ENCODE assay signal across 22 mouse cellular contexts in the genomic region with DNA sequence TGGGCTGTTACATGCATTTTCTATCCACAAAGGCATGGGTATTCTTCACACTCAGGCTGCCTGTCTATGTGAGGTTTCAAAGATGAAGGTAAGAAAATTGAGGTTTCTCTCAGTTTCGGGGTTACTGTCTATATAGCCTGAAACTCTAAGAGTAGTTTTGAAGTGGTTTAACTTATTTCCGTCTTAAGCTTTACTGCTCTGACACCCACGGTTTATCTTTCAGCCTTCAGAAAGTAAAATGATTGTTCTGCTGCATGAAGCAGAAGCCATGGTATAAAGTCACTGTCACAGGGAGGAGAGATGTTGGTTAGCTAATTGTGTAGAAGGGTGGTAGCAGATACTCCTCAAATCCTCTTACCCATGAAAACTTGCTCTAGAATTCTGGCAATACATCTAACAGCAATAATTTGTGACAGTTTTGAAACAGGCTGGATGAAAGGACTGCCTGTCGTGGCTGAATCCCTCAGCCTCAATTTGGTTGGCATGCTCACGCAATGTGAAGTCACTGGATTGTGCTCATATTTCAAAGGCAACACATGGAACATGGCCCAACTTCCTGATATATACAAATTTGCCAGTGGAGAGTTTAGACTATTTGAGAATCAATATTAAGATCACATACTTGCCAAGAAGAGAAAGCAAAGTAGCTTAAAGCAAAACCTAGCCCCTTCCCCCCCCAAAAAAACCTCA. TPM values are rescaled to one million over a fixed set of nuclear protein-coding genes. Genes with fewer than 3 reads are reported as not detected.
DNase-seq lines count a peak whose midpoint lies in the region; ATAC-seq and TF ChIP-seq lines count a peak whose summit lies in the region.
"Had no signal": no experiment of that assay in that cellular context is flagged by ENCODE, and none has a peak within 500 bp of the region (broad histone marks: within the 10 kb centered on the region; RNA-seq: fewer than 3 reads in every experiment).

No protein-coding gene starts in this region.

- peaks cover 13% of the 10 kb centered on the region for H3K4me1 ChIP-seq in intestine, embryonic 14.5 days (replicated peaks; ENCODE audit: control insufficient read depth, insufficient read depth, low read length)
- H3K4me1 ChIP-seq in intestine, postnatal 0 days (replicated peaks; ENCODE audit: control insufficient read depth, insufficient read depth, low read length), result no peaks in the 10 kb centered on the region
- no peaks in the 10 kb centered on the region for H3K4me1 ChIP-seq in stomach, embryonic 14.5 days (ENCODE audit: control insufficient read depth, insufficient read depth, low read length)
- H3K4me1 ChIP-seq: limb, embryonic 13.5 days; midbrain, embryonic 10.5 days had no signal

- ATAC-seq in intestine, embryonic 14.5 days (replicated peaks; ENCODE audit: low FRiP score, low TSS enrichment, low read depth), result no peak
- no peak for ATAC-seq in intestine, postnatal 0 days
- ATAC-seq in stomach, embryonic 14.5 days (ENCODE audit: insufficient number of reproducible peaks, insufficient read depth, low FRiP score, low read depth), result no peak
- ATAC-seq: forebrain, embryonic 16.5 days had no signal

- WGBS in intestine, embryonic 14.5 days, result 44% methylated on average over 5 of the region's 5 CpGs
- 67% methylated on average over 5 of the region's 5 CpGs for WGBS in intestine, postnatal 0 days
- 58% methylated on average over 5 of the region's 5 CpGs for WGBS in stomach, embryonic 14.5 days

- TF ChIP-seq POLR2A in brain, embryonic 14.5 days (IDR thresholded peaks at IDR 0.05; ENCODE audit: borderline replicate concordance, extremely low read depth, insufficient read depth, insufficient read length, poor library complexity, severe bottlenecking), result no peak

- no peak overlapping the region for H3K9ac ChIP-seq in intestine, embryonic 14.5 days (ENCODE audit: low read length)
- no peak overlapping the region for H3K9ac ChIP-seq in intestine, postnatal 0 days (ENCODE audit: low read depth, low read length)
- H3K9ac ChIP-seq in stomach, embryonic 14.5 days (replicated peaks; ENCODE audit: low read depth, low read length), result no peak overlapping the region
- H3K9ac ChIP-seq: limb, embryonic 13.5 days; liver, embryonic 14.5 days had no signal

- no peak for DNase-seq in intestine, embryonic 14.5 days (ENCODE audit: low spot score)
- DNase-seq in CD4-positive, CD25-positive, alpha-beta regulatory T cell, adult 2 months (ENCODE audit: low read depth, low spot score), result peak; percentile 60
- peak; percentile 30 for DNase-seq in brain, embryonic 14.5 days (ENCODE audit: low read depth)
- no peak for DNase-seq in urinary bladder, adult 2 months (ENCODE audit: low spot score)
- DNase-seq in layer of hippocampus, postnatal 25 days (ENCODE audit: extremely low spot score in 1 of 2, low spot score in 1 of 2), result no peak
- DNase-seq: B cell, adult 2 months; cerebellum, adult 11-12 months; cerebellum, postnatal 36 days; heart, postnatal 4 days; kidney, adult 18-20 months; kidney, postnatal 10 days; lung, postnatal 10 days; right cerebral cortex, postnatal 25 days had no signal

- H3K4me3 ChIP-seq in intestine, embryonic 14.5 days (ENCODE audit: low read depth, low read length), result no peak overlapping the region
- H3K4me3 ChIP-seq in intestine, postnatal 0 days (ENCODE audit: low read depth, low read length), result no peak overlapping the region
- H3K4me3 ChIP-seq in stomach, embryonic 14.5 days (ENCODE audit: low read depth, low read length), result no peak overlapping the region
- H3K4me3 ChIP-seq: layer of hippocampus, adult 2 months; limb, embryonic 13.5 days; midbrain, embryonic 10.5 days had no signal

- peak overlapping the region; percentile 48 for H3K27ac ChIP-seq in intestine, embryonic 14.5 days (ENCODE audit: low read depth)
- no peak overlapping the region for H3K27ac ChIP-seq in intestine, postnatal 0 days (ENCODE audit: low read depth, low read length)
- H3K27ac ChIP-seq in stomach, embryonic 14.5 days (ENCODE audit: low read length), result peak overlapping the region; percentile 18; the same call in 1 of the 2 replicates
- H3K27ac ChIP-seq: layer of hippocampus, adult 2 months; limb, embryonic 13.5 days; liver, embryonic 14.5 days; midbrain, embryonic 10.5 days had no signal

- no peaks in the 10 kb centered on the region for H3K36me3 ChIP-seq in intestine, embryonic 14.5 days (ENCODE audit: control insufficient read depth, insufficient read depth, low read length)
- H3K36me3 ChIP-seq in intestine, postnatal 0 days (ENCODE audit: control insufficient read depth, insufficient read depth), result no peaks in the 10 kb centered on the region
- H3K36me3 ChIP-seq in stomach, embryonic 14.5 days (ENCODE audit: control insufficient read depth, insufficient read depth, low read length), result no peaks in the 10 kb centered on the region
- H3K36me3 ChIP-seq: G1E; limb, embryonic 13.5 days; midbrain, embryonic 10.5 days had no signal

- no peak for TF ChIP-seq CTCF in intestine, postnatal 0 days (IDR thresholded peaks at IDR 0.05; ENCODE audit: low read depth)
- no peak for TF ChIP-seq CTCF in brain, embryonic 14.5 days (IDR thresholded peaks at IDR 0.05; ENCODE audit: borderline replicate concordance, extremely low read depth, insufficient read depth, insufficient read length)

- H3K9me3 ChIP-seq in intestine, embryonic 14.5 days (ENCODE audit: control insufficient read depth, low read length), result no peaks in the 10 kb centered on the region
- no peaks in the 10 kb centered on the region for H3K9me3 ChIP-seq in intestine, postnatal 0 days (ENCODE audit: control insufficient read depth)
- H3K9me3 ChIP-seq in stomach, embryonic 14.5 days (ENCODE audit: control insufficient read depth, low read depth, low read length), result no peaks in the 10 kb centered on the region
- H3K9me3 ChIP-seq: G1E; limb, embryonic 13.5 days; midbrain, embryonic 10.5 days had no signal

- H3K27me3 ChIP-seq in intestine, embryonic 14.5 days (replicated peaks; ENCODE audit: control insufficient read depth, insufficient read depth, low read length), result no peaks in the 10 kb centered on the region
- H3K27me3 ChIP-seq in intestine, postnatal 0 days (replicated peaks; ENCODE audit: control insufficient read depth, insufficient read depth, low read length), result no peaks in the 10 kb centered on the region
- H3K27me3 ChIP-seq in stomach, embryonic 14.5 days (ENCODE audit: control insufficient read depth, insufficient read depth, low read length), result no peaks in the 10 kb centered on the region

- H3K4me2 ChIP-seq in intestine, embryonic 14.5 days (ENCODE audit: low read length), result no peak overlapping the region
- H3K4me2 ChIP-seq in intestine, postnatal 0 days (replicated peaks; ENCODE audit: low read depth), result no peak overlapping the region
- H3K4me2 ChIP-seq in stomach, embryonic 14.5 days (replicated peaks; ENCODE audit: low read depth, low read length), result no peak overlapping the region
- H3K4me2 ChIP-seq: heart, embryonic 11.5 days; limb, embryonic 13.5 days had no signal

RNA-seq across cellular contexts. Expression of gene Qpct, which starts 41.7 kb away (rescaled TPM):
- 10.6 and 12.6 TPM in 2 replicates for polyA plus RNA-seq in intestine, embryonic 14.5 days (2014; fragmentation: Nextera tagmentation; extraction: Ambion mirVana)
- polyA plus RNA-seq in intestine, postnatal 0 days (2015; fragmentation: Nextera tagmentation; extraction: Ambion mirVana), result 23.9 and 24.8 TPM in 2 replicates
- 9.7 and 10.3 TPM in 2 replicates for polyA plus RNA-seq in brain, embryonic 14.5 days (2012; rRNA removed)
- 12.3 and 12.9 TPM in 2 replicates for polyA plus RNA-seq in stomach, embryonic 14.5 days (2014; fragmentation: Nextera tagmentation; extraction: Ambion mirVana)
- 21.6 and 25.3 TPM in 2 replicates for polyA plus RNA-seq in urinary bladder, adult 2 months (2012; rRNA removed)
- 10 to 100 TPM; 12.5 to 14.8 TPM for total RNA-seq in layer of hippocampus, postnatal 25 days (2021)
- polyA plus RNA-seq: G1E had no signal

Comparison
In these comparisons a context has a peak if more than half of its experiments do, and no peak if none do; other contexts are left out.
1. DNase-seq: peak in CD4-positive, CD25-positive, alpha-beta regulatory T cell, adult 2 months (single experiment) and brain, embryonic 14.5 days (single experiment); none in intestine, embryonic 14.5 days (single experiment), urinary bladder, adult 2 months (single experiment) and layer of hippocampus, postnatal 25 days (0 of 2).